Mouse (Mus musculus): ENCODE measurements around the gene Hddc3. TPM values are rescaled to one million over a fixed set of nuclear protein-coding genes. Genes with fewer than 3 reads are reported as not detected.
A peak's percentile ranks its signal among the peaks of the same experiment; 100 is the strongest.
"Not testable (repeated sequence)": the region's sequence is repeated elsewhere in the genome, so short reads cannot be mapped to it uniquely, and the experiment has no call there.

The Hddc3 gene
- total and polyA plus RNA-seq, 3 experiments, result 30.0 to 47.7 (median 39.9) TPM

DNA sequence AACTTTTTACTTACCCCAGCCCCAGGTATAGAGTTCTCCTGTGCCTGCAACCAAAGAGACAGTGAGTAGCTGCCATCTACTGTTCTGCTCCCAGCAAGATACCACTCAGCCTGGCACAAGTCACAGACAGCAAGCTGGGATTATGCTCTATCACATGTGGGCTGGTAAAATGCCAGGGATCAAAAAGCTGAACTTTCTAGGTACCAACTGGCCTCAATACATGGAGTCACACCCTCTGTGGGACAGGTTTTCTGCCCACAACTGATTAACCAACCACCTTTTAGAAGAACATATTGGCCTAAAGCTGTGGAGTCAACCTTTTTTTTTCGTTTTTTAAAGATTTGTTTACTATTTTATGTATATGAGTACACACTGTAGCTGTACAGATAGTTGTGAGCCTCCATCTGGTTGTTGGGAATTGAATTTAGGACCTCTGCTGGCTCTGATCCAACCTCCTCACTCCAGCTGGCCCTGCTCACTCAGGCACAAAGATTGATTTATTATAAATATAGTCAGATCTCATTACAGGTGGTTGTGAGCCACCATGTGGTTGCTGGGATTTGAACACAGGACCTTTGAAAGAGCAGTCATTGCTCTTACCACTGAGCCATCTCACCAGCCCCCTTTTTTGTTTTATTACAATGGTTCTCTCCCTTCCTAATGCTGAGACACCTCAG lies 25.3 kb upstream of the Hddc3 start:
- H3K4me3 ChIP-seq, result no peak overlapping the region

DNA sequence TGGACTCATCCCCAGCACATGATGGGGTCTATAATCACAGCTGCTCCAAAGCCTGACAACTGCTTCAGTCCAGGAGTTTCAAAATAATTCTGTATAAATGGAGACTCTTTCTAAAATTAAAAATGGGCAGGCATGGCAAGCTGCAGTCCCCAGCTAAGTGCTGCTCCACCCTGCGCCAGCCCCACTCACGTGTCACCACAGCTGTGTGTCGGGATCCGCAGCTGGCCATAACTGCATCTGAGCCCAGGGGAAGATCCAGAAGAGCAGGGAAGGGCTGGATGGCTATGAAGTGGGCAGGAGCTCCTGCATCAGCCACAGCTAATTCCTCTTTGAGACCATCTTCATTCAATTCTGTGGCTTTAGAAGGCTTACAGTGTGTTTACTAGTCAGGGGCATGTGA lies 24.2 kb upstream of the Hddc3 start:
- Histone ChIP-seq H3K36me3 (ENCODE audit: control insufficient read depth, insufficient read depth, low read length) (no peaks in the 10 kb centered on the region), H3K27ac (no peak overlapping the region), H3K4me3 (no peak overlapping the region), H3K79me2 (replicated peaks; ENCODE audit: control insufficient read depth, insufficient read depth, low read length) (no peaks in the 10 kb centered on the region), H3K27me3 (ENCODE audit: control insufficient read depth, insufficient read depth, low read length) (no peaks in the 10 kb centered on the region), H3K9ac (ENCODE audit: low read depth, low read length) (no peak overlapping the region), H3K4me1 (ENCODE audit: control insufficient read depth, insufficient read depth, low read length) (peaks cover 3% of the 10 kb centered on the region; the same call in 1 of the 2 replicates)
- TF ChIP-seq CTCF (IDR thresholded peaks at IDR 0.05) (no peak), EP300 (IDR thresholded peaks at IDR 0.05; ENCODE audit: insufficient read depth, low read depth, low read length) (no peak), POLR2A (IDR thresholded peaks at IDR 0.05; ENCODE audit: insufficient read depth, low read depth, low read length) (no peak)
- intact Hi-C loops (cut with DNase I), result no loop called here
- WGBS, result 88% methylated on average over 4 of the region's 4 CpGs
- DNase-seq, result no peak

More for the DNA sequence above, 25.3 kb upstream of the Hddc3 start:
- 64% methylated on average over 1 of the region's 1 CpGs for WGBS
- Histone ChIP-seq H3K27me3 (ENCODE audit: control insufficient read depth, insufficient read depth, low read length) (no peaks in the 10 kb centered on the region), H3K9ac (ENCODE audit: low read depth, low read length) (no peak overlapping the region), H3K4me1 (ENCODE audit: control insufficient read depth, insufficient read depth, low read length) (no peaks in the 10 kb centered on the region), H3K79me2 (replicated peaks; ENCODE audit: control insufficient read depth, insufficient read depth, low read length) (no peaks in the 10 kb centered on the region), H3K27ac (no peak overlapping the region), H3K36me3 (ENCODE audit: control insufficient read depth, insufficient read depth, low read length) (no peaks in the 10 kb centered on the region)
- no peak for DNase-seq
- TF ChIP-seq CTCF (IDR thresholded peaks at IDR 0.05) (no peak), EP300 (IDR thresholded peaks at IDR 0.05; ENCODE audit: insufficient read depth, low read depth, low read length) (no peak)
- intact Hi-C loops (cut with DNase I), result no loop called here

DNA sequence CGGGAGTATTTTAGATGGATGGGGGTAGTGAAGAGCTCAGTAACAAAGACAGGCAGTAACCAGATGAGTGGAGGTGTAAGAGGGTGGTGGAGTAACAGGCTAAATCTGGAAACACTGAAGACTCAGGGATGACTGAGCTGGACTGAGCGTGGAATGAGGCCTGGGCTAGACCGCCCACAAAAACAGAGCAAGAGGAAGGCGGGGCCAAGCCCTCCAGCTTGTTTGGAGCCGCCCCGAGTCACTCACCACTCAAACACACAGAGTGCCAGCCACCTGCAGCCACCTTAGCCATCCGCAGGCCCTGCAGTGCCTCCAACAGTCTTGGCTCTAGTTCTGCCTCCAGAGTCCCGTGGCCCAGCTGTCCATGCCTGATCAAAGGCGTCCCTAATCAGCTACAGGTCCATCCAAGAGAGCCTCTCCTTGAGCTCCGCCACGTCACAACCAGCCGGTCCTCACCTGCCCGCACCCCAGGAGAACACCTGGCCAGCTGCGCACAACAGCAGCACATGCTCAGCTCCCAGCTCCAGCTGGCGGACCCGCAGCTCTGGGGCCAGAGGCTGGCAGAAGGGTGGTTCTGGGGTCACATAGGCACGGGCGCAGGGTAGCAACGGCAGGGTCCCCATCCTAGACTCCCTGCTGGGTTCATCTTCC lies 22.9 kb upstream of the Hddc3 start:
- no peaks in the 10 kb centered on the region for H3K36me3 ChIP-seq (ENCODE audit: control insufficient read depth, insufficient read depth, low read length)
- H3K79me2 ChIP-seq (replicated peaks; ENCODE audit: control insufficient read depth, insufficient read depth, low read length), result no peaks in the 10 kb centered on the region
- H3K4me1 ChIP-seq (ENCODE audit: control insufficient read depth, insufficient read depth, low read length), result peaks cover 3% of the 10 kb centered on the region; the same call in 1 of the 2 replicates
- WGBS, result 84% methylated on average over 19 of the region's 19 CpGs
- no peak for DNase-seq
- H3K4me3 ChIP-seq, result no peak overlapping the region
- H3K27ac ChIP-seq, result no peak overlapping the region
- no peaks in the 10 kb centered on the region for H3K27me3 ChIP-seq (ENCODE audit: control insufficient read depth, insufficient read depth, low read length)
- intact Hi-C loops (cut with DNase I), result no loop called here
- no peak overlapping the region for H3K9ac ChIP-seq (ENCODE audit: low read depth, low read length)
- no peak for TF ChIP-seq CTCF (IDR thresholded peaks at IDR 0.05)
- TF ChIP-seq POLR2A (IDR thresholded peaks at IDR 0.05; ENCODE audit: insufficient read depth, low read depth, low read length), result no peak
- no peak for TF ChIP-seq EP300 (IDR thresholded peaks at IDR 0.05; ENCODE audit: insufficient read depth, low read depth, low read length)

DNA sequence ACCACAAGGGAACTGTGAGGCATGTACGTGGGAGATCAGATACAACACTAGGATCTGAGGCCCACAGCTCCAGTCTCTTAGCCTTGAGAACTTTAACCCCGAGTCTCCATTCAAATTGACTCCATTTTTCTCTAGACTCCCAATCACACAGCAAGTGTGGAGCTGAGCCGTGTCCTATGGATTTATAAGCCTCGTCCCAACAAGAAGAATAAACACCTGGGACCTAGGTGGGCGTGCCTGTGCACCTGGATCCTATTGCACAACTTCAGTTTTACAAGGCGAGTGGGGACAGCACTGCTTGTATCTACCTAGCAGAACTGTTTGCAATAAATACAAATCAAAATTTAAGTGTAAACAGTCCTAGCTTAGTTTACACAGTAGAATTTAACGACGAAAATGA lies 19.6 kb upstream of the Hddc3 start:
- TF ChIP-seq CTCF (IDR thresholded peaks at IDR 0.05) (no peak), POLR2A (IDR thresholded peaks at IDR 0.05; ENCODE audit: insufficient read depth, low read depth, low read length) (no peak), EP300 (IDR thresholded peaks at IDR 0.05; ENCODE audit: insufficient read depth, low read depth, low read length) (no peak)
- H3K27me3 ChIP-seq (ENCODE audit: control insufficient read depth, insufficient read depth, low read length), result no peaks in the 10 kb centered on the region
- DNase-seq, result no peak
- peak overlapping the region; percentile 99 for H3K27ac ChIP-seq
- H3K9ac ChIP-seq (ENCODE audit: low read depth, low read length), result peak overlapping the region; percentile 79
- intact Hi-C loops (cut with DNase I), result loop anchor here (1.0 kb wide), 1 partner anchor 29 kb away; the partner anchor contains the start of gene Prc1
- H3K4me1 ChIP-seq (ENCODE audit: control insufficient read depth, insufficient read depth, low read length), result peaks cover 3% of the 10 kb centered on the region; the same call in 1 of the 2 replicates
- H3K36me3 ChIP-seq (ENCODE audit: control insufficient read depth, insufficient read depth, low read length), result no peaks in the 10 kb centered on the region
- peak overlapping the region; percentile 64 for H3K4me3 ChIP-seq
- 22% methylated on average over 8 of the region's 8 CpGs for WGBS
- H3K79me2 ChIP-seq (replicated peaks; ENCODE audit: control insufficient read depth, insufficient read depth, low read length), result no peaks in the 10 kb centered on the region

DNA sequence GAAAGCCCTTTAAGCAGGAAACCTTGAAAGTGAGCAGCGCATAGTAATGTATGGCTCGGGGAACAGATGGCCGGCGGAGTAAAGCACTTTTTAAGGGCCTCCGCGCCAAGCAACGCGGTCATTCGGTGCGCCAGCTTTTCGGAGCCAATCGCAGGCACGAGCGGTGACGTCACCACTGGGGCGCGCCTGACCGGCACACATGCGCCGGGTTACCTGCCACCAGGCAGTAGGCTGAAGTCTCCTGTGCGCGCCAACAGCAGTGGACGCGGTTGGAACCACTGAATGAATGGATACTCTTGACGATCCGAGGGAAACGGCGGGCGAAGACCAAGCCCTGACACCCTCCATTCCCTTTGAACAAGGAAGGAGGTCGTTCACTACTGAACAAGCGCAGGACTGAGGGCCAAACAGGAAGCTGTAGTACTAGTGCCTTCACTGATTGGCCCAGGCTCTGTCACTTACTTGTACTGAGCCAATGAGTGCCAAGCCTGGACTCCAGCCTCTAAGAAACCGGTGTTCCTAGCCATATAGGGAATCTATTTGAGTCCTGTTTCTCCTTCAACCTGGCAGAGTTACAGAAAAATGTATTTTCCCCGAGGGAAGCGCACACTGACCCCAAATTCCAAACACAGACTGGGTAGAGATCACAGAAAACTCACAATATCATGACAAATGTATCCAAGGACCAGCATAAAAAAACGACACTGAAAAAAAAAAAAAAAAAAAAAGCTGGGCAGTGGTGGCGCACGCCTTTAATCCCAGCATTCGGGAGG lies 18.7 kb upstream of the Hddc3 start, which contains the start of gene Rccd1:
Rccd1 (minus strand) TSS at position 412 of the 773 bp plus-strand sequence.
- peak within 1 kb of the TSS; percentile 79 for H3K9ac ChIP-seq (ENCODE audit: low read depth, low read length)
- no peaks in the 10 kb centered on the region for H3K27me3 ChIP-seq (ENCODE audit: control insufficient read depth, insufficient read depth, low read length)
- intact Hi-C loops (cut with DNase I), result loop anchor here (1.0 kb wide), 1 partner anchor 17 kb away; the partner anchor contains the start of gene Unc45a
- H3K36me3 ChIP-seq (ENCODE audit: control insufficient read depth, insufficient read depth, low read length), result no peaks in the 10 kb centered on the region
- H3K4me1 ChIP-seq (ENCODE audit: control insufficient read depth, insufficient read depth, low read length), result peaks cover 3% of the 10 kb centered on the region; the same call in 1 of the 2 replicates
- H3K4me3 ChIP-seq, result peak within 1 kb of the TSS; percentile 64
- WGBS, result under 1% methylated on average over 38 of the region's 38 CpGs
- peak within 1 kb of the TSS; percentile 99 for H3K27ac ChIP-seq
- DNase-seq, result peak; percentile 95 to 96
- TF ChIP-seq EP300 (IDR thresholded peaks at IDR 0.05; ENCODE audit: insufficient read depth, low read depth, low read length) (peak; percentile 89), POLR2A (IDR thresholded peaks at IDR 0.05; ENCODE audit: insufficient read depth, low read depth, low read length) (peak; percentile 93), CTCF (IDR thresholded peaks at IDR 0.05) (no peak)
- H3K79me2 ChIP-seq (replicated peaks; ENCODE audit: control insufficient read depth, insufficient read depth, low read length), result no peaks in the 10 kb centered on the region

DNA sequence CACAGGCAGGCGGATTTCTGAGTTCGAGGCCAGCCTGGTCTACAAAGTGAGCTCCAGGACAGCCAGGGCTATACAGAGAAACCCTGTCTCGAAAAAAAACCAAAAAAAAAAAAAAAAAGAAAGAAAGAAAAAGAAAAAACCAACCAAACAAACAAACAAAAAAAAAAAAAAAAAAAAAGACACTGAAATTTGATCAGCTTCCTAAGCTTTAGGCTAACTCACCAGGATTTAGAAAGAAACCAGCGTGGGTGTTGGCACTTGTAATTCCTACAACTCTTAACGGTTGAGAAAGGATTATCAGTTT lies 18.1 kb upstream of the Hddc3 start:
- not testable (repeated sequence) for H3K27me3 ChIP-seq (ENCODE audit: control insufficient read depth, insufficient read depth, low read length); H3K9ac ChIP-seq (ENCODE audit: low read depth, low read length); H3K4me1 ChIP-seq (ENCODE audit: control insufficient read depth, insufficient read depth, low read length); DNase-seq; H3K36me3 ChIP-seq (ENCODE audit: control insufficient read depth, insufficient read depth, low read length); H3K4me3 ChIP-seq; H3K79me2 ChIP-seq (replicated peaks; ENCODE audit: control insufficient read depth, insufficient read depth, low read length)
- peak overlapping the region; percentile 99 for H3K27ac ChIP-seq
- intact Hi-C loops (cut with DNase I), result loop anchor here (1.0 kb wide), 1 partner anchor 17 kb away; the partner anchor contains the start of gene Unc45a
- WGBS, result 39% methylated on average over 4 of the region's 5 CpGs

Measured in heart, adult 2 months (tissue).